Mouse (Mus musculus): Measurements from ENCODE around the gene Stat5b.

DNA sequence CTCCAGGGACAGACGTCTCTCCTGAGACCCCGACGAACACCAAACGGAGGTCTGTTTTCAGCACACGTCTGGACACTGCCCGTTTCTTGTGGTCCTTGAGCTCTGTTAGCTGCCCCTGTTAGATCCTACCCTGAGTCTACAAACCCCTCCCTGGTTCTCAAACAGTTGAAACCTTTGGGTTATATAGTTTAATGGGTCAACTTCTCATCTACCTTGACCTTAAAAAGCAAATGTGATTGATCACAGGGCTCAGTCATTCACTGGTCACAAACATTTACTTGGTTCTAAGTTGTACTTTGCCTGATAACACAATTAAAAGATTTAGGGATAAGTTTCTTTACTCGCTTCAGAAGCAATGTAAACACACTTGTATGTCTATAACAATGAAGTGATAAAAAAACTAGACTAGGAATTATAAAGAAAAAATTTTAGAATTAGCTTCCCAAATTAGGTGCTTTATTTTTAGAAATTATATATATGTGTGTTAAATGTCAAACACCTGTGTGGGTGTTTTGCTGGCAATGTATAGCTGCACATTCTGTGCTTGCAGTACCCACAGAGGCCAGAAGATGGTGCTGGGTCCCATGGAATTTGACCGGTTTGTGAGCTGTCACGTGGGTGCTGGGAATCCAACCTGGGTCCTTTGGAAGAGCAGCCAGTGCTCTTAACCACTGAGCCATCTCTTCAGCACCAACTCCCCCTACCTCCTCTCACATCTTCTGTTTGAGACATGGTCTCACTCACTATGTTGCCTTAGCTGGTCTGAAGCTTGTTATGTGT lies 13.4 kb downstream of the Stat5b start:
- no peak for TF ChIP-seq POLR2A (IDR thresholded peaks at IDR 0.05; ENCODE audit: low read depth, low read length)
- no peak for TF ChIP-seq CTCF (IDR thresholded peaks at IDR 0.05; ENCODE audit: extremely low read depth, insufficient read depth, insufficient read length, insufficient replicate concordance)

All from spleen, adult 2 months (tissue).